Mouse (Mus musculus) neural tube, embryonic 12.5 days (tissue): ENCODE results near the gene 5330417C22Rik. TPM values are rescaled to one million over a fixed set of nuclear protein-coding genes. Genes with fewer than 3 reads are reported as not detected.

ENCODE experiments used
- ATAC-seq: fragments of 200-750 bp; cut with Nextera tagmentation; 2 replicates; pipeline ENCODE4 v1.8.0; 2017; ENCODE audit warnings: low read depth, mild to moderate bottlenecking, moderate TSS enrichment, moderate library complexity; ENCODE audit not compliant: low FRiP score
- H3K27ac ChIP-seq: fragments of 300-500 bp; sonication (generic); 2 replicates; pipeline ENCODE4 v1.5.1; 2016
- H3K27me3 ChIP-seq: fragments of 300-500 bp; sonication (generic); replicated peaks from 2 replicates; pipeline ENCODE4 v1.6.1; 2016; ENCODE audit warnings: mild to moderate bottlenecking
- H3K36me3 ChIP-seq: fragments of 300-500 bp; sonication (generic); 2 replicates; pipeline ENCODE4 v1.6.1; 2016; ENCODE audit warnings: mild to moderate bottlenecking
- H3K4me1 ChIP-seq: fragments of 300-500 bp; sonication (generic); 2 replicates; pipeline ENCODE4 v1.6.1; 2016
- H3K4me2 ChIP-seq: fragments of 300-500 bp; sonication (generic); replicated peaks from 2 replicates; pipeline ENCODE4 v1.6.1; 2016; ENCODE audit warnings: mild to moderate bottlenecking
- H3K4me3 ChIP-seq: fragments of 300-500 bp; sonication (generic); 2 replicates; pipeline ENCODE4 v1.5.1; 2016
- H3K9ac ChIP-seq: fragments of 300-500 bp; sonication (generic); 2 replicates; pipeline ENCODE4 v1.6.1; 2016; ENCODE audit warnings: mild to moderate bottlenecking
- H3K9me3 ChIP-seq: fragments of 300-500 bp; sonication (generic); 2 replicates; pipeline ENCODE4 v1.6.1; 2016; ENCODE audit warnings: mild to moderate bottlenecking
- WGBS: fragments of 180-500 bp; shearing (Covaris S2); methylation state at CpG from one replicate; pipeline ENCODE4 v1.1.7; 2016; 5-methylcytosine and 5-hydroxymethylcytosine counted together
- polyA plus RNA-seq: library from polyadenylated mRNA; unstranded; fragments of >200 nt; fragmentation: Nextera tagmentation; extraction: Ambion mirVana; gene quantifications from 2 replicates; pipeline ENCODE4 v1.2.1, GENCODE M21; 2016

Gene 5330417C22Rik
- polyA plus RNA-seq, 1 experiment from 2014 or later, result 4.6 TPM

- WGBS, result under 1% methylated on average over 41 of the region's 41 CpGs
- peak; percentile 94 for ATAC-seq
- Histone ChIP-seq H3K4me1 (peaks cover 23% of the 10 kb centered on the region), H3K4me2 (peak within 1 kb of the TSS; percentile 79), H3K36me3 (peaks cover 5% of the 10 kb centered on the region; the same call in 1 of the 2 replicates), H3K9ac (peak within 1 kb of the TSS; percentile 78), H3K27ac (peak within 1 kb of the TSS; percentile 63; the same call in 1 of the 2 replicates), H3K4me3 (peak within 1 kb of the TSS; percentile 82), H3K27me3 (no peaks in the 10 kb centered on the region), H3K9me3 (no peaks in the 10 kb centered on the region)
Measured at GRCm38 (mm10) chr3:108444698-108445365, 91.5 kb downstream of the 5330417C22Rik start, which contains the start of gene Sars. Gene Sars (minus strand): TSS chr3:108445209.

- Histone ChIP-seq H3K9me3 (no peaks in the 10 kb centered on the region), H3K27ac (no peak overlapping the region), H3K36me3 (peaks cover 5% of the 10 kb centered on the region; the same call in 1 of the 2 replicates), H3K27me3 (no peaks in the 10 kb centered on the region), H3K4me1 (peaks cover 23% of the 10 kb centered on the region), H3K4me3 (peak overlapping the region; percentile 82), H3K9ac (peak overlapping the region; percentile 78), H3K4me2 (peak overlapping the region; percentile 79)
- WGBS, result 25% methylated on average over 8 of the region's 8 CpGs
- ATAC-seq, result 0 out of 2 replicates have a peak, but pooled peaks have one; percentile 25
Measured at GRCm38 (mm10) chr3:108444029-108444428, 92.3 kb downstream of the 5330417C22Rik start.

GRCm38 (mm10) chr3:108436380-108436714, 100.0 kb downstream of the 5330417C22Rik start:
- no peak for ATAC-seq
- peaks cover 48% of the 10 kb centered on the region for H3K4me1 ChIP-seq
- H3K27ac ChIP-seq, result no peak overlapping the region
- H3K4me3 ChIP-seq, result no peak overlapping the region
- WGBS, result 67% methylated on average over 7 of the region's 7 CpGs
- peaks cover 27% of the 10 kb centered on the region for H3K36me3 ChIP-seq
- H3K27me3 ChIP-seq, result no peaks in the 10 kb centered on the region
- no peak overlapping the region for H3K4me2 ChIP-seq
- no peaks in the 10 kb centered on the region for H3K9me3 ChIP-seq
- H3K9ac ChIP-seq, result no peak overlapping the region

- Histone ChIP-seq H3K4me1 (peaks cover 48% of the 10 kb centered on the region), H3K4me2 (no peak overlapping the region), H3K4me3 (no peak overlapping the region), H3K9me3 (no peaks in the 10 kb centered on the region), H3K36me3 (peaks cover 32% of the 10 kb centered on the region), H3K27me3 (no peaks in the 10 kb centered on the region), H3K9ac (0 out of 2 replicates have a peak overlapping the region, but pooled peaks have one; percentile 14), H3K27ac (peak overlapping the region; percentile 50; the same call in 1 of the 2 replicates)
- ATAC-seq, result no peak
- WGBS, result 76% methylated on average over 17 of the region's 17 CpGs
Measured at GRCm38 (mm10) chr3:108435701-108436379, 100.5 kb downstream of the 5330417C22Rik start.

GRCm38 (mm10) chr3:108433881-108434495, 102.3 kb downstream of the 5330417C22Rik start:
- H3K36me3 ChIP-seq, result peaks cover 46% of the 10 kb centered on the region
- H3K27ac ChIP-seq, result peak overlapping the region; percentile 89
- peak; percentile 90 for ATAC-seq
- no peak overlapping the region for H3K4me3 ChIP-seq
- peak overlapping the region; percentile 30 for H3K4me2 ChIP-seq
- peak overlapping the region; percentile 30; the same call in 1 of the 2 replicates for H3K9ac ChIP-seq
- H3K27me3 ChIP-seq, result no peaks in the 10 kb centered on the region
- peaks cover 48% of the 10 kb centered on the region for H3K4me1 ChIP-seq
- no peaks in the 10 kb centered on the region for H3K9me3 ChIP-seq
- WGBS, result 15% methylated on average over 19 of the region's 19 CpGs

- WGBS, result 9% methylated on average over 18 of the region's 18 CpGs
- no peak overlapping the region for H3K4me3 ChIP-seq
- peak; percentile 94 for ATAC-seq
- no peaks in the 10 kb centered on the region for H3K27me3 ChIP-seq
- peak overlapping the region; percentile 30; the same call in 1 of the 2 replicates for H3K9ac ChIP-seq
- H3K36me3 ChIP-seq, result peaks cover 53% of the 10 kb centered on the region
- no peaks in the 10 kb centered on the region for H3K9me3 ChIP-seq
- peak overlapping the region; percentile 89 for H3K27ac ChIP-seq
- peak overlapping the region; percentile 30 for H3K4me2 ChIP-seq
- H3K4me1 ChIP-seq, result peaks cover 48% of the 10 kb centered on the region
Measured at GRCm38 (mm10) chr3:108433188-108433880, 103.0 kb downstream of the 5330417C22Rik start.

GRCm38 (mm10) chr3:108432542-108433187, 103.7 kb downstream of the 5330417C22Rik start:
- Histone ChIP-seq H3K4me2 (peak overlapping the region; percentile 18; the same call in 1 of the 2 replicates), H3K4me3 (no peak overlapping the region), H3K27me3 (no peaks in the 10 kb centered on the region), H3K9me3 (no peaks in the 10 kb centered on the region), H3K9ac (no peak overlapping the region), H3K36me3 (peaks cover 59% of the 10 kb centered on the region), H3K27ac (peak overlapping the region; percentile 89), H3K4me1 (peaks cover 48% of the 10 kb centered on the region)
- WGBS, result 39% methylated on average over 13 of the region's 13 CpGs
- ATAC-seq, result peak; percentile 38; the same call in 1 of the 2 replicates

GRCm38 (mm10) chr3:108425624-108426018, 110.7 kb downstream of the 5330417C22Rik start:
- no peak overlapping the region for H3K4me3 ChIP-seq
- ATAC-seq, result 0 out of 2 replicates have a peak, but pooled peaks have one; percentile 11
- no peaks in the 10 kb centered on the region for H3K27me3 ChIP-seq
- H3K27ac ChIP-seq, result peak overlapping the region; percentile 66
- H3K9ac ChIP-seq, result peak overlapping the region; percentile 29; the same call in 1 of the 2 replicates
- H3K9me3 ChIP-seq, result no peaks in the 10 kb centered on the region
- peak overlapping the region; percentile 20; the same call in 1 of the 2 replicates for H3K4me2 ChIP-seq
- peaks cover 47% of the 10 kb centered on the region for H3K36me3 ChIP-seq
- 71% methylated on average over 6 of the region's 6 CpGs for WGBS
- H3K4me1 ChIP-seq, result peaks cover 46% of the 10 kb centered on the region

GRCm38 (mm10) chr3:108424944-108425623, 111.3 kb downstream of the 5330417C22Rik start:
- peak overlapping the region; percentile 66 for H3K27ac ChIP-seq
- ATAC-seq, result peak; percentile 45; the same call in 1 of the 2 replicates
- H3K9ac ChIP-seq, result peak overlapping the region; percentile 29; the same call in 1 of the 2 replicates
- 0 out of 2 replicates have a peak overlapping the region, but pooled peaks have one; percentile 20 for H3K4me2 ChIP-seq
- H3K4me3 ChIP-seq, result no peak overlapping the region
- 43% methylated on average over 7 of the region's 7 CpGs for WGBS
- H3K4me1 ChIP-seq, result peaks cover 46% of the 10 kb centered on the region
- no peaks in the 10 kb centered on the region for H3K9me3 ChIP-seq
- H3K36me3 ChIP-seq, result peaks cover 44% of the 10 kb centered on the region
- H3K27me3 ChIP-seq, result no peaks in the 10 kb centered on the region

- peak overlapping the region; percentile 33; the same call in 1 of the 2 replicates for H3K27ac ChIP-seq
- peak overlapping the region; percentile 42 for H3K9ac ChIP-seq
- no peaks in the 10 kb centered on the region for H3K9me3 ChIP-seq
- peak overlapping the region; percentile 52 for H3K4me2 ChIP-seq
- WGBS, result 19% methylated on average over 11 of the region's 11 CpGs
- H3K4me1 ChIP-seq, result peaks cover 46% of the 10 kb centered on the region
- H3K4me3 ChIP-seq, result no peak overlapping the region
- no peaks in the 10 kb centered on the region for H3K27me3 ChIP-seq
- peak; percentile 66 for ATAC-seq
- H3K36me3 ChIP-seq, result peaks cover 35% of the 10 kb centered on the region
Measured at GRCm38 (mm10) chr3:108423844-108424801, 112.2 kb downstream of the 5330417C22Rik start.
